Mouse (Mus musculus): ENCODE measurements around the gene Gm7694. TPM values are rescaled to one million over a fixed set of nuclear protein-coding genes. Genes with fewer than 3 reads are reported as not detected.

Gm7694 gene
- polyA plus RNA-seq, 1 experiment, result not detected

DNA sequence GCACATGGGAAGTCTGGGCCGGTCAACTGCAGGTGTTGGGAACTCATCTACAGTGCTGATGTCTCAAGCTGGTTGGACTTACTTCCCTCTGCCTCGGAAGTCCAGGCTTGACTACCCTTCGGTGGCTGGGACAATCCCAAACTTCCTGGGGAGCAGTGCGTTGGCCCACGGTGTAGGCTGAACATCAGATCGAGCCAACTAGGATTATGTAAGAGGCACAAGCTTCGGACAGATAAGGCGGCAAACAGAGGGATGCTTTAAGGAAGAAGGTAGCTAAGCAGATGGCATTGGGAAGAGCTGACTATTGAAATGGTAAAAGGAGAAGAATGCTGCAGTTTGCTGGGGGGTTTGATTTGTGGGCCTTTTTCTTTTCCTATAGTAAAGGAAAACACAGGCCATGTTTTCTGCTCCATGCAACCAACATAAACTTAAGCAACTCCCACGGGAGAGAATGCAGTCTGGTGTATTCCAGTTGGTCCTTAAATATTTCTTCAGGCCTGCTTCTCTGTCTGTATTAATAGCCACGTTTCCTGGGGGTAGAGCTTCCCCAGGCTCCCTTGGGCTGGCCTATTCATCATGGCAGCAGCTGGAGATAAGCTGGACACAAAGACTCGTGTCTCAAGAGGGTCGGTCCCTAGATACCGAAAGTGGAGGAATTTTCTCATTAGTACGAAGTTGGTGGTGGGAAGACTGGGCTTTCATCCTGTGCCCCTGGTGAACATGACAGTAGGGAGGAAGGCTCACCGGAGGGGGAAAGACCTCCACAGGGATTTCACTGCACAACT is 11.2 kb downstream of the Gm7694 start:
- Histone ChIP-seq H3K4me1 (ENCODE audit: control insufficient read depth, insufficient read depth, low read length) (0 out of 2 replicates have a peak, but pooled peaks cover 2% of the 10 kb centered on the region), H3K27ac (ENCODE audit: insufficient read depth, low read depth, low read length) (no peak overlapping the region), H3K4me3 (ENCODE audit: insufficient read depth, low read depth, low read length) (no peak overlapping the region)
- WGBS, result 83% methylated on average over 15 of the region's 15 CpGs
- TF ChIP-seq POLR2A (IDR thresholded peaks at IDR 0.05; ENCODE audit: insufficient read depth, low read depth, low read length), result no peak

DNA sequence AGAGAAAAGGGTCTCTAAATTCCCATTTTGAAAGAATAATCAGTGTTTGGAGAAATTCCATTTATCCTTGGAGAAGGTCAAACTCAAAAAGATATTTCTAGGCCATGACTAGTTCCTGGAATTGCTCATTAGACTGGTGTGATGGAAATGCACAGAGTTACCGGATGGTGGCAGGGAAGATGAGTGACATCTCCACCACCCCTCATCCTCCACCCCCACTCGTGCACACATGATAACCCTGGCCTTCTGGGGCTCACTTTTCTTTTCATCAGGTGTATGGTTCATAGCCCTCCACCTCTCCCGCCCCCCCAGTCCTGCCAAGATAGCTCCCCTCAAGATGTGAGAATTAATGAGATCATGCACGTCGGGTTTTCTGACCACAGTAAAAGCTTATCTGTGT is 12.9 kb downstream of the Gm7694 start:
- 0 out of 2 replicates have a peak, but pooled peaks cover 2% of the 10 kb centered on the region for H3K4me1 ChIP-seq (ENCODE audit: control insufficient read depth, insufficient read depth, low read length)
- 90% methylated on average over 5 of the region's 5 CpGs for WGBS
- no peak overlapping the region for H3K4me3 ChIP-seq (ENCODE audit: insufficient read depth, low read depth, low read length)
- H3K27ac ChIP-seq (ENCODE audit: insufficient read depth, low read depth, low read length), result no peak overlapping the region
- TF ChIP-seq CTCF (IDR thresholded peaks at IDR 0.05; ENCODE audit: insufficient read depth, low read depth, low read length) (no peak), POLR2A (IDR thresholded peaks at IDR 0.05; ENCODE audit: insufficient read depth, low read depth, low read length) (no peak)

DNA sequence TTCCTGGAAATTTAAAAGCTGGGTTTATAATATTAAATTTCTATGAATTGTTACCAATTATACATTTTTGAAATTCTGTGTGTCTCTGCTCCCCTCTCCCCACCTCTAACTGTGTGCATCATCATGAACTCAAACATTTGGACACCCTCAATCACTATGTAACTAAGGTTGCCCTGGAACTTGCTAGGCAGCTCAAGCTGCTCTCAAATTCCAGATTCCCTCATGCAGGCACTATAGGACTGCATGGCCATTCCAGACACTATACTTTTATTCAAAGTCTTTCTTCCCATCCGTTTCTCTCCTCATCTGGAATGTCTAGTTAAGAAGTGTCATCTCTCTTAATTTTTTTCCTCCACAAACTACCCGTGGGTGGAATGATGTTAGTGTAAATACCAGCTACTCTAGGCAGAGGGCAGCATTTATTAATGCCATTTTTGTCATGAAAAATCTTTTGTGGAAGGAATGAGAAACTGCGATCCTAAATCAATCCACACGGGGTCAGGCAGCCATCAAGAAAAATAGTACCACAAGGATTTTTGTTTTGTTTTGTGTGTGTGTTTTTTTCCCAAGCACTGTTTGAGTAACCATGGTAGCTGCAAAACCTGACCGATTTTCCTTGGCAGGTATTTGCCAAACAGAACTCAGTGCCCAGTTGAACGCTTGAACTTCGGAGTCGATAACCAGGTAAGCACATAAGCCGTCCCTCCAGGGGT is 13.7 kb downstream of the Gm7694 start:
- WGBS, result 12% methylated on average over 9 of the region's 9 CpGs
- H3K27ac ChIP-seq (ENCODE audit: insufficient read depth, low read depth, low read length), result no peak overlapping the region
- 0 out of 2 replicates have a peak, but pooled peaks cover 2% of the 10 kb centered on the region for H3K4me1 ChIP-seq (ENCODE audit: control insufficient read depth, insufficient read depth, low read length)
- no peak for TF ChIP-seq CTCF (IDR thresholded peaks at IDR 0.05; ENCODE audit: insufficient read depth, low read depth, low read length)
- no peak for TF ChIP-seq POLR2A (IDR thresholded peaks at IDR 0.05; ENCODE audit: insufficient read depth, low read depth, low read length)
- no peak overlapping the region for H3K4me3 ChIP-seq (ENCODE audit: insufficient read depth, low read depth, low read length)

DNA sequence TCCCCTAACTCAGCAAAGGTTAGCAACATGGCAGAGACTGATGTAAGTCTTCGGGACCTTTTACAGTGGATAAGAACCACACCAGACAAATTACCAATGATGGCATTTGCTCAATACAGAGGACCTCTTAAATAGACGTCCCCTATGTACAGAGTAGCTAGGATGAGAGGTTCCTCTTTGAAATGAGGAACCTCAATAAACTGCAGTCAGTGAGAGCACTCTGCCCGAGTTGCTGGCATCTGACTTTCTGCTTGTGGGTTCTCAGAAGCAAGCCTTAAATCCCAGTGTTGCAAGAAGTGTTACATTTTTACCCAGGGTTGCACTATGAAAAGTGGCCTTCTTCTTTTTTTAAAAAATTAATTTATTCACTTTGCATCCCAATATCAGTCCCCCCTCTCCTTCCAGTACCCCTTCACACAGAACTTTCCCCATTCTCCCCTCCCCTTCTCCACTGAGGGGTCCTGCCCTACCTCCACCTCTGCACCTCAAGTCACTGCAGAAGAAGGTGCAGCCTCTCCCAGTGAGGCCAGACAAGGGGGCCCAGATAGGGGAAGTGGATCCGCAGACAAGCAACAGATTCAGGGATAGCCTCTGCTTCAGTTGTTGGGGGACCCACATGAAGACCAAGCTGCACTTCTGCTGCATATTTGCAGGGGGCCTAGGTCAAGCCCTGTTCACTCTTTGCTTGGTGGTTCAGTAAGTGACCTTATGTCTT is 23.6 kb downstream of the Gm7694 start:
- 82% methylated on average over 4 of the region's 4 CpGs for WGBS
- H3K4me1 ChIP-seq (ENCODE audit: control insufficient read depth, insufficient read depth, low read length), result no peaks in the 10 kb centered on the region
- H3K27ac ChIP-seq (ENCODE audit: insufficient read depth, low read depth, low read length), result no peak overlapping the region
- TF ChIP-seq CTCF (IDR thresholded peaks at IDR 0.05; ENCODE audit: insufficient read depth, low read depth, low read length) (no peak), POLR2A (IDR thresholded peaks at IDR 0.05; ENCODE audit: insufficient read depth, low read depth, low read length) (no peak)
- H3K4me3 ChIP-seq (ENCODE audit: insufficient read depth, low read depth, low read length), result no peak overlapping the region

DNA sequence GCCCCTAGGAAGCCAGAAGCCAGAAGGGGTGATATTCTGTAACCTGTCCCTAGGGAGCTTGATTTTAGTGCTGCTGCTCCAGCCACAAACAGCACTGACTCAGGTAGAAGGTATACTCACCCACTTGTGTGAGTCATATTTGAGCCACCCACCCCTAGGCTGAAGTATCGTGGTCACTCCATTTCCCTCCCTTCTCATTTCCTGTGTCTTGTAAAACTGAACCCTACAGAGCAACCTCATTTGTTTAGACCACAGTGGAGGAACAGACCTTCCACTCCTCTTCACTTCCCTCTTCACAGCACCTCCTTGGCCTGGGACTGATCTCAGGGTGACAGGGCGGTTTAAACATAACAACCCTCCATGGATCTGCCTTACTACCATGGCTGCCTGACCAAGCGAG is 29.1 kb downstream of the Gm7694 start, which contains the start of gene Sh2d1b1:
Sh2d1b1 (plus strand) TSS at position 305 of the 400 bp plus-strand sequence.
- TF ChIP-seq POLR2A (IDR thresholded peaks at IDR 0.05; ENCODE audit: insufficient read depth, low read depth, low read length) (no peak), CTCF (IDR thresholded peaks at IDR 0.05; ENCODE audit: insufficient read depth, low read depth, low read length) (no peak)
- 81% methylated on average over 3 of the region's 3 CpGs for WGBS
- Histone ChIP-seq H3K4me1 (ENCODE audit: control insufficient read depth, insufficient read depth, low read length) (no peaks in the 10 kb centered on the region), H3K27ac (ENCODE audit: insufficient read depth, low read depth, low read length) (no peak within 1 kb of the TSS), H3K4me3 (ENCODE audit: insufficient read depth, low read depth, low read length) (no peak within 1 kb of the TSS)

DNA sequence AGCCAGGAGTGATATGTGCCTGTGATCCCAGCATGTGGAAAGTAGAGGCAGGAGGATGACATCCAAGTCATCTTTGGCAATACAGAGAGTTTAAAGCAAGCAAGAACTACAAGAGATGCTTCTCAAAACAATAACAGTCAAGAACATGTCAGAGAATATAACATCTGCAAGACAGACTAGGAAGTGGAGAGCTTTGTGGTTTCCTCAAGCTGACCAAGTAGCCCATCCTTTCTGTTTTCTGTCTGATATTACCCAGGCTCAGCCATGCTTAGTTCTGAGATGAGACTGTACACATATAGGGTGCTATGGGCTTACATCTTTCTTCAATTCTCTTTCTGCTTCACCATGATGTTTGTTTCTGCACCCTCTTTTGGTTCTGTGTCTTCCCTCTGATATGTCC is 32.9 kb downstream of the Gm7694 start:
- H3K27ac ChIP-seq (ENCODE audit: insufficient read depth, low read depth, low read length), result no peak overlapping the region
- TF ChIP-seq CTCF (IDR thresholded peaks at IDR 0.05; ENCODE audit: insufficient read depth, low read depth, low read length) (no peak), POLR2A (IDR thresholded peaks at IDR 0.05; ENCODE audit: insufficient read depth, low read depth, low read length) (no peak)
- H3K4me1 ChIP-seq (ENCODE audit: control insufficient read depth, insufficient read depth, low read length), result no peaks in the 10 kb centered on the region
- no peak overlapping the region for H3K4me3 ChIP-seq (ENCODE audit: insufficient read depth, low read depth, low read length)

DNA sequence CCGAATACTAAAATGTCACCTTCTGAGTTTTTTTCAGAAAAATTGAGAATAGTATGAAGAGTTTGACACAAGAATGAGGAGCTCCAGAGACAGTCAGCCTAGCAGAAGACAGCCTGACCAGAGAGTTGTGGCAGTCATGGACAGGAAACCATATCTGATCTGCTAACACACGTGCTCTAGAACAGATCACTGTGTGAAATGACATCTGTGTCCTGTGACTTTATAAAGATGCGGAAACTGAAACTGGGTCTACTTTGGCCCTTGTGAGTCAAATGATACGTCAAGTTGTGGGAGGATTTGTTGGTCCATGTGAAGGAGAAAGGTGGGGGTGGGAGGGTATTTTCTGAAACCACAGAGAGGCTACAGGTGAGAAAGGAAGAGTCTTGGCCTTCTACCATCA is 35.4 kb downstream of the Gm7694 start:
- no peak overlapping the region for H3K4me3 ChIP-seq (ENCODE audit: insufficient read depth, low read depth, low read length)
- H3K27ac ChIP-seq (ENCODE audit: insufficient read depth, low read depth, low read length), result no peak overlapping the region
- H3K4me1 ChIP-seq (ENCODE audit: control insufficient read depth, insufficient read depth, low read length), result no peaks in the 10 kb centered on the region
- WGBS, result 94% methylated on average over 4 of the region's 4 CpGs
- no peak for TF ChIP-seq CTCF (IDR thresholded peaks at IDR 0.05; ENCODE audit: insufficient read depth, low read depth, low read length)
- TF ChIP-seq POLR2A (IDR thresholded peaks at IDR 0.05; ENCODE audit: insufficient read depth, low read depth, low read length), result no peak

DNA sequence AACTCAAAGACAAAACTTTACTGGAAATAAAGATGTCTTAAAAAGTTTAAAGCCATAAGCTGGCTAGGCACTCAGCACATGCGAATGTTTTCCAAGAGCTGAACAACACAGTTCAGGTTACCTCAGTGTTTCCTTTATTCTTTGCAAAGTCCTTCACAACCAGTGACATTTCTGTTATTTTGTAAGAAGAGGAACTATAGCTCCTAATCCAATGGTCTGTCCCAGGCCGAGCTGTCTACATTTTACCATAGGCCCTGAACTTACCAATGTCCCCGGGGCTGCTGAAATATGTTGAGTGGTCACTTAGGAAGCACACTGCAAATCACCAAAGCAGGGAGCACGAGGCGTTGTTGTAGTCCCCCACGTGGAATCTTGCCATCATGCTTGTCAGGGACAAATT is 35.9 kb downstream of the Gm7694 start:
- 85% methylated on average over 6 of the region's 6 CpGs for WGBS
- TF ChIP-seq POLR2A (IDR thresholded peaks at IDR 0.05; ENCODE audit: insufficient read depth, low read depth, low read length), result no peak
- no peak for TF ChIP-seq CTCF (IDR thresholded peaks at IDR 0.05; ENCODE audit: insufficient read depth, low read depth, low read length)
- Histone ChIP-seq H3K4me1 (ENCODE audit: control insufficient read depth, insufficient read depth, low read length) (no peaks in the 10 kb centered on the region), H3K4me3 (ENCODE audit: insufficient read depth, low read depth, low read length) (no peak overlapping the region), H3K27ac (ENCODE audit: insufficient read depth, low read depth, low read length) (no peak overlapping the region)

DNA sequence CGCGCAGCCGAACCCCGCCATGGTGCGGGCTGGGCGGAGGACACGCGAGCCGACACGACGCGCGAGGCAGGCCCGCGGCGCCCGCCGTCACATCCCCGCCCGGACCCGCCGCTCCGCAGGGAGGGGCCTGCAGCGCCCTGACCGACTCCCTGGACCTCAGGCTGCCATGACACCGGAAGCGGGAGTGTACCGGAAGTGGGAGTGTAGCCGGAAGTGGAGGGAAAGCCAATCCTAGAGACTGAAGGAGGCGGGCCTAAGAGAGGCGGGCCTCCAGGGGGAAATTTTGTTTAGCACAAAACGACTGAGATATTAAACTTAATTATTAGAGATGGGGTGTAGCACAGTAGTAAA is 50.6 kb downstream of the Gm7694 start:
- H3K27ac ChIP-seq (ENCODE audit: insufficient read depth, low read depth, low read length), result no peak overlapping the region
- peak overlapping the region; percentile 78 for H3K4me3 ChIP-seq (ENCODE audit: insufficient read depth, low read depth, low read length)
- WGBS, result 12% methylated on average over 32 of the region's 32 CpGs
- H3K4me1 ChIP-seq (ENCODE audit: control insufficient read depth, insufficient read depth, low read length), result 0 out of 2 replicates have a peak, but pooled peaks cover 3% of the 10 kb centered on the region
- peak; percentile 82 for TF ChIP-seq POLR2A (IDR thresholded peaks at IDR 0.05; ENCODE audit: insufficient read depth, low read depth, low read length)
- TF ChIP-seq CTCF (IDR thresholded peaks at IDR 0.05; ENCODE audit: insufficient read depth, low read depth, low read length), result no peak
